Mouse (Mus musculus) heart, postnatal 10 days (tissue): ENCODE data around the gene Taar7f. TPM values are rescaled to one million over a fixed set of nuclear protein-coding genes. Genes with fewer than 3 reads are reported as not detected.

Source experiments
- total RNA-seq, 2 experiments: library from RNA; stranded (reverse); gene quantifications; 2 replicates each; pipeline ENCODE4 v1.2.3; 2021

The Taar7f gene
- total RNA-seq, 2 experiments from 2014 or later = not detected

Other genes with a start within 250 kb of the Taar7f start
- gene Vnn3, start 198.0 kb upstream of the Taar7f start, total RNA-seq = not detected
- gene Vnn1, start 154.8 kb upstream of the Taar7f start, total RNA-seq = 1 to 10 TPM; 1.5 to 2.1 TPM
- gene Taar1, start 129.2 kb upstream of the Taar7f start, total RNA-seq = not detected
- gene Taar2, start 110.9 kb upstream of the Taar7f start, total RNA-seq = not detected
- gene Taar3, start 100.0 kb upstream of the Taar7f start, total RNA-seq = not detected
- gene Taar4, start 89.0 kb upstream of the Taar7f start, total RNA-seq = not detected
- not detected for gene Taar5, start 78.8 kb upstream of the Taar7f start, total RNA-seq
- not detected for gene Taar6, start 63.9 kb upstream of the Taar7f start, total RNA-seq
- gene Taar7a, start 56.0 kb upstream of the Taar7f start, total RNA-seq = not detected
- not detected for gene Taar7b, start 49.6 kb upstream of the Taar7f start, total RNA-seq
- not detected for gene Taar7d, start 22.3 kb upstream of the Taar7f start, total RNA-seq
- not detected for gene Taar7e, start 11.9 kb upstream of the Taar7f start, total RNA-seq
- not detected for gene Taar8a, start 27.0 kb downstream of the Taar7f start, total RNA-seq
- not detected for gene Taar8b, start 42.8 kb downstream of the Taar7f start, total RNA-seq
- gene Taar8c, start 52.4 kb downstream of the Taar7f start, total RNA-seq = not detected
- not detected for gene Taar9, start 60.0 kb downstream of the Taar7f start, total RNA-seq
- gene Stx7, start 99.8 kb downstream of the Taar7f start, total RNA-seq = 10 to 100 TPM; 44.9 to 54.6 TPM
- gene Moxd1, start 174.0 kb downstream of the Taar7f start, total RNA-seq = 1 to 10 TPM in 1 of 2 experiments, under 1 TPM in 1; 0.92 to 1.5 TPM